Mouse (Mus musculus): ENCODE measurements at regions not wholly inside any gene's neighbourhood (a gene's known extent, or its start where the extent isn't known, plus 50 kb on each side); places are given as distances from the start of the nearest gene placed in this dataset.

DNA sequence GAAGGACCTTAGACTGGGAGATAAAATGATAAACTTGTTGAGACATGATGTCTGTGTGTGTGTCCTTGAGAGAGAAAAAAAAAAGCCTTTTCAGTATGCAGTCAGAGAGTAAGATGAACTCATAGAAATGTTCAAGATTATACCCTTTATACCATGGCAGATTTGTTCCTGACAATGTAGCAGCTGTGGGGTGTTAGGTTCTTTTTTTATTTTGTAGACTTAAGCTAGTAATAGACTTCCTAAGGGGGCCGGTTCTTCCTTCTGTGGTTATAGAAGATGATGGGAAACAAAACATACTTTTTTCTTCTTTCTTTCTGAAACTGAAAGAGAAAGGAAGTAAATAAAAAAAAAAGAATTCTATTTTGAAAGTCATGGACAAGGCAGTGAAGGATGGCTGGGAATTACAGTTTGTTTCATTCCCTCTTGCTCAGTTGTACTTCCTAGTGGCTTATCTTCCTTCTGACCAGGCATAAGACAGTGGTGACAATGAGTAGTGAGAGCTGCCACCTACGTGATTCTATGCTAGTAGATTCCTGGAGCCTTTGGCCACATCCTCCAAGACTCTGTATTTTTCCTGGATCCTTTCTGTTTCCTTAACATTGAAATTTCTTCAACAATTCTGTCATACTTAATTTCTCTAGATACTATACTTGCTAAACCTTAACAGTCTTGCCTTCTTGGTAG lies 280.0 kb downstream of the Pcdh10 start:
- DNase-seq (ENCODE audit: low spot score) (no peak), ATAC-seq (ENCODE audit: low FRiP score, low read depth) (no peak)
- Histone ChIP-seq H3K9me3 (ENCODE audit: control insufficient read depth, low read length) (no peaks in the 10 kb centered on the region), H3K4me1 (ENCODE audit: control insufficient read depth, insufficient read depth, low read length) (no peaks in the 10 kb centered on the region), H3K36me3 (ENCODE audit: control insufficient read depth, insufficient read depth, low read length) (no peaks in the 10 kb centered on the region), H3K4me3 (replicated peaks; ENCODE audit: low read length) (no peak overlapping the region), H3K27me3 (ENCODE audit: control insufficient read depth, insufficient read depth, low read length) (no peaks in the 10 kb centered on the region), H3K27ac (replicated peaks; ENCODE audit: low read depth, low read length) (no peak overlapping the region), H3K9ac (ENCODE audit: low read depth, low read length, severe bottlenecking) (no peak overlapping the region), H3K4me2 (replicated peaks; ENCODE audit: low read depth, low read length, severe bottlenecking) (no peak overlapping the region)
- 79% methylated on average over 2 of the region's 2 CpGs for WGBS
- TF ChIP-seq POLR2A (IDR thresholded peaks at IDR 0.05; ENCODE audit: borderline replicate concordance, extremely low read depth, insufficient read depth, insufficient read length), result no peak

- Histone ChIP-seq H3K4me3 (replicated peaks; ENCODE audit: low read length) (no peak overlapping the region), H3K27ac (replicated peaks; ENCODE audit: low read depth, low read length) (no peak overlapping the region), H3K9me3 (ENCODE audit: control insufficient read depth, low read length) (no peaks in the 10 kb centered on the region), H3K27me3 (ENCODE audit: control insufficient read depth, insufficient read depth, low read length) (no peaks in the 10 kb centered on the region), H3K9ac (ENCODE audit: low read depth, low read length, severe bottlenecking) (no peak overlapping the region), H3K4me2 (replicated peaks; ENCODE audit: low read depth, low read length, severe bottlenecking) (no peak overlapping the region), H3K4me1 (ENCODE audit: control insufficient read depth, insufficient read depth, low read length) (no peaks in the 10 kb centered on the region), H3K36me3 (ENCODE audit: control insufficient read depth, insufficient read depth, low read length) (no peaks in the 10 kb centered on the region)
- DNase-seq (ENCODE audit: low spot score), result no peak
- WGBS, result 92% methylated on average over 1 of the region's 1 CpGs
- TF ChIP-seq POLR2A (IDR thresholded peaks at IDR 0.05; ENCODE audit: borderline replicate concordance, extremely low read depth, insufficient read depth, insufficient read length), result no peak
- no peak for ATAC-seq (ENCODE audit: low FRiP score, low read depth)
These were observed 280.9 kb downstream of the Pcdh10 start for GRCm38 (mm10) chr3:45659052-45659451.

GRCm38 (mm10) chr3:45670434-45670833 lies 292.2 kb downstream of the Pcdh10 start:
- DNase-seq (ENCODE audit: low spot score), result no peak
- no peaks in the 10 kb centered on the region for H3K27me3 ChIP-seq (ENCODE audit: control insufficient read depth, insufficient read depth, low read length)
- H3K9me3 ChIP-seq (ENCODE audit: control insufficient read depth, low read length), result no peaks in the 10 kb centered on the region
- no peak for TF ChIP-seq POLR2A (IDR thresholded peaks at IDR 0.05; ENCODE audit: borderline replicate concordance, extremely low read depth, insufficient read depth, insufficient read length)
- H3K4me2 ChIP-seq (replicated peaks; ENCODE audit: low read depth, low read length, severe bottlenecking), result no peak overlapping the region
- ATAC-seq (ENCODE audit: low FRiP score, low read depth), result no peak
- H3K36me3 ChIP-seq (ENCODE audit: control insufficient read depth, insufficient read depth, low read length), result no peaks in the 10 kb centered on the region
- H3K4me3 ChIP-seq (replicated peaks; ENCODE audit: low read length), result no peak overlapping the region
- H3K9ac ChIP-seq (ENCODE audit: low read depth, low read length, severe bottlenecking), result no peak overlapping the region
- no peaks in the 10 kb centered on the region for H3K4me1 ChIP-seq (ENCODE audit: control insufficient read depth, insufficient read depth, low read length)
- H3K27ac ChIP-seq (replicated peaks; ENCODE audit: low read depth, low read length), result no peak overlapping the region

DNA sequence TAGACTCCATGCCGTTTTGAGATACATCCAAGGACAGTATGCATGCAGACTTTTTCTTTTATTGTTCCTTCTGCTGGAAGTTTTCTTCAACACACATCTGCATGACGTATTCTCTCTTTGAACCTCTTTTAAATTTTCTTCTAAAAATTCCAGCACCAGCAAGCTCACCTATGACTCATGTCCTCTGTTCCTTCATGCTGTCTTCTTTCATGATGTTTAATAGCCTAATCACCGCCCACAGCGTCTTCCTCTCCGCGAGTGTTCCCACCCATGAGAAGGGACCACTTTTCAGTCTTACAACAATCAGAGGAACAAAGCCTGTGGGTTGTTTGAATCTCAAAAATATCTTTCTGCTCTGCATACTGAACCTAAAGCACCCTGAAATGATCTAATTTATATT lies 299.5 kb downstream of the Pcdh10 start:
- Histone ChIP-seq H3K4me3 (replicated peaks; ENCODE audit: low read length) (no peak overlapping the region), H3K4me2 (replicated peaks; ENCODE audit: low read depth, low read length, severe bottlenecking) (no peak overlapping the region), H3K9ac (ENCODE audit: low read depth, low read length, severe bottlenecking) (no peak overlapping the region), H3K4me1 (ENCODE audit: control insufficient read depth, insufficient read depth, low read length) (no peaks in the 10 kb centered on the region), H3K27ac (replicated peaks; ENCODE audit: low read depth, low read length) (no peak overlapping the region), H3K9me3 (ENCODE audit: control insufficient read depth, low read length) (no peaks in the 10 kb centered on the region), H3K27me3 (ENCODE audit: control insufficient read depth, insufficient read depth, low read length) (peaks cover 12% of the 10 kb centered on the region), H3K36me3 (ENCODE audit: control insufficient read depth, insufficient read depth, low read length) (no peaks in the 10 kb centered on the region)
- DNase-seq (ENCODE audit: low spot score), result no peak
- TF ChIP-seq POLR2A (IDR thresholded peaks at IDR 0.05; ENCODE audit: borderline replicate concordance, extremely low read depth, insufficient read depth, insufficient read length), result no peak
- ATAC-seq (ENCODE audit: low FRiP score, low read depth), result no peak
- WGBS, result 85% methylated on average over 6 of the region's 6 CpGs

DNA sequence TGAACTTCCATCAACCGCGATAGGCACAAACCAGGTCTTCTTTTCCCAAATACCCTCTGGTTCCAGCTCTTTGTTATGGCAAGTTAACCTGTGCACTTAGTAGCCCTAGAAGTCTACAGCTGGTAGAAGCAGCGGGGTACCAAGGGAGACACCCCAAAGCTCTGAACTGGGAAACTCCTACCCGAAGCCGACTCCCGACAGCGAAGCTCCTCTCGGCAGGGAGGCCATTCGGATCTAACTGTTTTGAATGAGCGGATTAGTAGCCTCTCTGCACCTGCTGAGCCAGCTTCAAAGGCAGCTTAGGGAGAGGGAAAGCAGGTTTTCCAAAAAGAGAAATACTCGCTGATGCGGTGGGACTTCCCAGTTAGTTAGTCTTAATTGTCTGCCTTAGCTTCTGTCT lies 303.2 kb downstream of the Pcdh10 start:
- TF ChIP-seq POLR2A (IDR thresholded peaks at IDR 0.05; ENCODE audit: borderline replicate concordance, extremely low read depth, insufficient read depth, insufficient read length), result no peak
- no peaks in the 10 kb centered on the region for H3K9me3 ChIP-seq (ENCODE audit: control insufficient read depth, low read length)
- peaks cover 12% of the 10 kb centered on the region for H3K27me3 ChIP-seq (ENCODE audit: control insufficient read depth, insufficient read depth, low read length)
- no peak overlapping the region for H3K4me3 ChIP-seq (replicated peaks; ENCODE audit: low read length)
- no peak overlapping the region for H3K4me2 ChIP-seq (replicated peaks; ENCODE audit: low read depth, low read length, severe bottlenecking)
- WGBS, result 8% methylated on average over 12 of the region's 12 CpGs
- H3K27ac ChIP-seq (replicated peaks; ENCODE audit: low read depth, low read length), result no peak overlapping the region
- ATAC-seq (ENCODE audit: low FRiP score, low read depth), result no peak
- no peak for DNase-seq (ENCODE audit: low spot score)
- no peak overlapping the region for H3K9ac ChIP-seq (ENCODE audit: low read depth, low read length, severe bottlenecking)
- H3K4me1 ChIP-seq (ENCODE audit: control insufficient read depth, insufficient read depth, low read length), result no peaks in the 10 kb centered on the region
- H3K36me3 ChIP-seq (ENCODE audit: control insufficient read depth, insufficient read depth, low read length), result no peaks in the 10 kb centered on the region

- TF ChIP-seq POLR2A (IDR thresholded peaks at IDR 0.05; ENCODE audit: borderline replicate concordance, extremely low read depth, insufficient read depth, insufficient read length), result no peak
- H3K9ac ChIP-seq (ENCODE audit: low read depth, low read length, severe bottlenecking), result no peak overlapping the region
- H3K4me1 ChIP-seq (ENCODE audit: control insufficient read depth, insufficient read depth, low read length), result no peaks in the 10 kb centered on the region
- no peak overlapping the region for H3K4me3 ChIP-seq (replicated peaks; ENCODE audit: low read length)
- no peak for DNase-seq (ENCODE audit: low spot score)
- H3K27me3 ChIP-seq (ENCODE audit: control insufficient read depth, insufficient read depth, low read length), result no peaks in the 10 kb centered on the region
- H3K36me3 ChIP-seq (ENCODE audit: control insufficient read depth, insufficient read depth, low read length), result no peaks in the 10 kb centered on the region
- WGBS, result 67% methylated on average over 1 of the region's 1 CpGs
- no peaks in the 10 kb centered on the region for H3K9me3 ChIP-seq (ENCODE audit: control insufficient read depth, low read length)
- no peak overlapping the region for H3K27ac ChIP-seq (replicated peaks; ENCODE audit: low read depth, low read length)
- ATAC-seq (ENCODE audit: low FRiP score, low read depth), result no peak
- H3K4me2 ChIP-seq (replicated peaks; ENCODE audit: low read depth, low read length, severe bottlenecking), result no peak overlapping the region
These were observed 329.7 kb downstream of the Pcdh10 start for GRCm38 (mm10) chr3:45707891-45708290.
